Mouse (Mus musculus) C2C12 (cell line): ENCODE data around the gene Slc8b1. TPM values are rescaled to one million over a fixed set of nuclear protein-coding genes. Genes with fewer than 3 reads are reported as not detected.

Experiments
- H3K27me3 ChIP-seq: one replicate; pipeline ENCODE4 v1.6.1; 2011; ENCODE audit not compliant: control insufficient read depth, insufficient read depth, insufficient read length
- H3K36me3 ChIP-seq: one replicate; pipeline ENCODE4 v1.6.1; 2011; ENCODE audit not compliant: control insufficient read depth, insufficient read depth
- H3K4me3 ChIP-seq: one replicate; pipeline ENCODE4 v1.5.1; 2011; ENCODE audit warnings: mild to moderate bottlenecking, control low read depth; ENCODE audit not compliant: poor library complexity, insufficient read depth, severe bottlenecking
- H3K79me2 ChIP-seq: one replicate; pipeline ENCODE4 v1.6.1; 2011; ENCODE audit not compliant: control insufficient read depth, insufficient read depth
- H3K79me3 ChIP-seq: one replicate; pipeline ENCODE4 v1.6.1; 2011; ENCODE audit warnings: low read depth, control low read depth
- H3ac ChIP-seq: one replicate; pipeline ENCODE3; 2011; ENCODE audit warnings: low read depth; ENCODE audit not compliant: control insufficient read depth, insufficient read length
- CEBPB ChIP-seq: IDR thresholded peaks from one replicate; pipeline ENCODE4 v1.6.1; 2011; ENCODE audit warnings: low read depth, mild to moderate bottlenecking, control low read depth, moderate library complexity
- CTCF ChIP-seq: IDR thresholded peaks from one replicate; pipeline ENCODE4 v1.5.1; 2011; ENCODE audit not compliant: control insufficient read depth, insufficient read depth, insufficient read length
- FOSL1 ChIP-seq: IDR thresholded peaks from one replicate; pipeline ENCODE4 v1.8.0; 2011; ENCODE audit warnings: mild to moderate bottlenecking, low read length; ENCODE audit not compliant: poor library complexity, insufficient read depth, severe bottlenecking
- MAX ChIP-seq: IDR thresholded peaks from one replicate; pipeline ENCODE4 v1.6.1; 2011; ENCODE audit warnings: mild to moderate bottlenecking, control low read depth
- MYOD1 ChIP-seq: IDR thresholded peaks from one replicate; pipeline ENCODE4 v1.6.1; 2011; ENCODE audit warnings: low read depth; ENCODE audit not compliant: control insufficient read depth, insufficient read length
- MYOG ChIP-seq: IDR thresholded peaks from one replicate; pipeline ENCODE4 v1.6.1; 2011; ENCODE audit not compliant: control insufficient read depth, insufficient read length; ENCODE audit errors: extremely low read depth
- USF1 ChIP-seq: IDR thresholded peaks from one replicate; pipeline ENCODE4 v1.6.1; 2011; ENCODE audit warnings: low read depth, mild to moderate bottlenecking, control low read depth, moderate library complexity
- long read RNA-seq, 2 experiments: library from polyadenylated mRNA; unstranded; transcript quantifications; one replicate each; pipeline ENCODE4 v2.0.0; 2019 to 2020
- polyA plus RNA-seq: library from polyadenylated mRNA; unstranded; fragments of >200 nt; fragmentation: generic; extraction: Trizol; gene quantifications from one replicate; pipeline ENCODE4 v1.2.1, GENCODE M21; 2012; ENCODE audit warnings: missing spikeins

The Slc8b1 gene
- polyA plus RNA-seq: 6.1 TPM
- long read RNA-seq, experiment 1, transcript Slc8b1-201 (16 exons, 2,898 nt): major isoform, 5 of 16 reads
- long read RNA-seq, experiment 1, partial matches to known transcripts: 6 of 16 reads
- long read RNA-seq, experiment 1, other reads (novel, unspliced or antisense): 3 of 16 reads
- long read RNA-seq, experiment 2, transcript Slc8b1-201 (16 exons, 2,898 nt): major isoform, 25 of 62 reads
- long read RNA-seq, experiment 2, transcript Slc8b1-202 (14 exons, 2,661 nt): minor isoform, 5 of 62 reads
- long read RNA-seq, experiment 2, partial matches to known transcripts: 3 of 62 reads
- long read RNA-seq, experiment 2, other reads (novel, unspliced or antisense): 26 of 62 reads

GRCm38 (mm10) chr5:120510982-120511642, at the start of gene Slc8b1:
Gene Slc8b1, plus strand, starts transcription at chr5:120511168.
- no peaks in the 10 kb centered on the region for H3K36me3 ChIP-seq
- peak within 1 kb of the TSS; percentile 41 for H3ac ChIP-seq
- H3K79me3 ChIP-seq: peaks cover under 1% of the 10 kb centered on the region
- H3K79me2 ChIP-seq: peaks cover 5% of the 10 kb centered on the region
- no peaks in the 10 kb centered on the region for H3K27me3 ChIP-seq
- H3K4me3 ChIP-seq: peak within 1 kb of the TSS; percentile 34
- no peak for TF ChIP-seq CTCF
- no peak for TF ChIP-seq CEBPB
- no peak for TF ChIP-seq MYOG
- no peak for TF ChIP-seq MAX
- no peak for TF ChIP-seq USF1
- no peak for TF ChIP-seq FOSL1
- TF ChIP-seq MYOD1: no peak

GRCm38 (mm10) chr5:120461902-120462301, 49.1 kb upstream of the Slc8b1 start:
- H3ac ChIP-seq: no peak overlapping the region
- H3K27me3 ChIP-seq: peaks cover 22% of the 10 kb centered on the region
- H3K36me3 ChIP-seq: no peaks in the 10 kb centered on the region
- H3K4me3 ChIP-seq: no peak overlapping the region
- H3K79me3 ChIP-seq: no peaks in the 10 kb centered on the region
- H3K79me2 ChIP-seq: no peaks in the 10 kb centered on the region
- TF ChIP-seq FOSL1 (no peak), MAX (no peak), MYOG (no peak), CEBPB (no peak), USF1 (no peak), MYOD1 (no peak), CTCF (no peak)

GRCm38 (mm10) chr5:120464321-120464720, 46.6 kb upstream of the Slc8b1 start:
- H3ac ChIP-seq: no peak overlapping the region
- TF ChIP-seq CEBPB (no peak), FOSL1 (no peak), MAX (no peak)
- no peaks in the 10 kb centered on the region for H3K36me3 ChIP-seq
- no peak overlapping the region for H3K4me3 ChIP-seq
- H3K79me3 ChIP-seq: no peaks in the 10 kb centered on the region
- H3K79me2 ChIP-seq: no peaks in the 10 kb centered on the region
- peaks cover 28% of the 10 kb centered on the region for H3K27me3 ChIP-seq

GRCm38 (mm10) chr5:120465062-120465461, 45.9 kb upstream of the Slc8b1 start:
- TF ChIP-seq CEBPB (no peak), USF1 (no peak), CTCF (no peak), MAX (no peak), MYOG (no peak)
- Histone ChIP-seq H3K36me3 (no peaks in the 10 kb centered on the region), H3ac (no peak overlapping the region), H3K27me3 (peaks cover 28% of the 10 kb centered on the region), H3K79me2 (no peaks in the 10 kb centered on the region), H3K79me3 (no peaks in the 10 kb centered on the region), H3K4me3 (no peak overlapping the region)

GRCm38 (mm10) chr5:120465860-120466259, 45.1 kb upstream of the Slc8b1 start:
- no peaks in the 10 kb centered on the region for H3K36me3 ChIP-seq

More at GRCm38 (mm10) chr5:120465860-120466259, 45.1 kb upstream of the Slc8b1 start:
- Histone ChIP-seq H3K79me3 (no peaks in the 10 kb centered on the region), H3K4me3 (no peak overlapping the region), H3K79me2 (no peaks in the 10 kb centered on the region), H3K27me3 (peaks cover 27% of the 10 kb centered on the region), H3ac (no peak overlapping the region)
- no peak for TF ChIP-seq MAX
- no peak for TF ChIP-seq CTCF
- no peak for TF ChIP-seq MYOD1
- TF ChIP-seq CEBPB: no peak
- TF ChIP-seq FOSL1: no peak
- TF ChIP-seq USF1: no peak
- TF ChIP-seq MYOG: no peak
